Mouse (Mus musculus): ENCODE measurements around the gene Tet1.

DNA sequence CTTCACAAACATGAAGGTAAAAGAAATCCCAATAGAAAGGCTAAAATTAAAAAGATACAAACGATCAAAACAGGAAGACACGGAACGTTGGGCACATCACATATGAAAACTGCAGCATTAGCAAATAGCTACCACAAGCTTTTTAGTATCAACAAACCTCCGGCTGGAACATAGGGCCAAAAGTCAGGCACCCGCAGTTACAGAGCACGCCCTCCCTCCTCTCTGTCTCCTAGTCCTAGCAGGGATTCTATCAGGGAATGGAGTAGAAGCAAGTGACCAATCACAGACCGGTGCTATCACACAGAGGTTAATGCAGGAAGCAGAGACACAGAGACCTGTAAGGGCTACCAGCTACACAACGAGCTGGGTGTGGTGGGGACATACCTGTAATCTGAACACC, 84.3 kb downstream of the Tet1 start:
- TF ChIP-seq CTCF (IDR thresholded peaks at IDR 0.05; ENCODE audit: extremely low read depth, insufficient read depth, insufficient read length, insufficient replicate concordance): no peak
- no peak for TF ChIP-seq POLR2A (IDR thresholded peaks at IDR 0.05; ENCODE audit: low read depth, low read length)

Data from spleen, adult 2 months (tissue).